Mouse (Mus musculus): ENCODE measurements around the gene C2cd2.

C2cd2 gene

DNA sequence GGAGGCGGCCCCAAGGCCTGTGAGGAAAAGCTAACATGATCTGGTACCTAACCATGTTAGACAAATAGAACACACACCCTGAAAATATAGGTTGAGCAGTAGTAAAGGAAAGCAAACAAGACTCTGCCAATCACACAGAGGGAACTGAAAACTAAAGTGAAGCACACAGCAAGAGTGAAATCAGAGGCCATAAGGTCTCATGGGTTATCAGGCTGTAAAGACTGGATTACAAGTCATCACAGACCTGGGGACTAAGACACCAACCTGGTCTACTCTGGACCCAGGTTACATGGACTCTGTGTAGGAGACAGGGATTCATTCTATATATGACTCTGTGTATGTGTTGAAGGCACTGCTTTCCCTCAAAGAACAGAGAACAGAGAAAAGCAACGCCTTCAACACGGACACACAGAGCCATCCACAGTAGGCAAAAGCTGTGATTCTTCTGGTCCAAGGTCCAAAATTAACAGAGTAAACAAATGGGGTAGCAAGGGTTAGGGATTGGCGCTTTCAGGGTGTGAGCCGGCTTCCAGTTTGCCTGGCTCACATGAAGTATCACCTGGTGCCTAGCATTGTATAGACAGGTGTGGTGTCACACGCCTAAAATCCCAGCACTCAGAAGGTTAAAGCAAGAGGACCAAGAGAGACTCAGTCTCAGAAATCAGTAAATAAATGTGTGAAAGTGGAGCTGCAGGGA is 138.9 kb downstream of the C2cd2 start:
- intact Hi-C loops (cut with DNase I) = no loop called here

DNA sequence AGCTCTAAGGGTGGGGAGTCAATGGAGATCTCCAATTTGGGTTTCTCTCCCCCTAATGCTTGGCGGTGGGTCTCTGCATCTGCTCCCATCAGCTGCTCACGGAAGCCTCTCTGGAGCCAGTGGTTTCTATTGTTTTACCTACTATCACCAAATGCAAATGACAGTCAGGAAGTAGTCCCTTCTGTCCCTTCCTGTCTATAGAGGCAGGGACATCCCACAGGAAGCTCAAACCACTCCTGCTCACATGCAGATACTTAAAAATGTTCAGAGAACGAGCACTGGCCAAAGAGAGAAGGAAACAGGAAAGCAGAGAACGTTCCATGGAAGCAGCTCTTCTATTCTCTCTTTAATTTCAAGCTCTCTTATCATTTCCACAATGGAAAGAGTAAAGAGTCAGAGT is 142.9 kb downstream of the C2cd2 start:
- intact Hi-C loops (cut with DNase I) = no loop called here

DNA sequence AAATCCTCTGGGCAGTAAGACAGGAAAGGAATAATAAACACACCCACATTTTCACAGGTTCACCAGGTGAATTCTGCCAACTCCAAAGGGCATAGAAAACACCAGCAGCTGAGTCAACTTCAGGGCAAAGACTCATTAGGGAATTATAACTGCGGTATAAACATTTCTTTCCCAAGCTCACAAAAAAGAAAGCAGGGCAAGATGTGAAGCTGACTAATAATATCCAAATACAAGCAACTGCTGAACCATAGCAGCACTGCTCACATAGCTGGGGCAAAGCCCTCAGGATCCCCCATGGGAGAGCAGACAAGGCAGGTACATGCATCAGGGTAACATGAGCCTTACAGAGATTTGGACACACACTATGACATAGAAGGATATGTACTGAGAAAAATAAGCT is 145.0 kb downstream of the C2cd2 start:
- intact Hi-C loops (cut with DNase I) = no loop called here

DNA sequence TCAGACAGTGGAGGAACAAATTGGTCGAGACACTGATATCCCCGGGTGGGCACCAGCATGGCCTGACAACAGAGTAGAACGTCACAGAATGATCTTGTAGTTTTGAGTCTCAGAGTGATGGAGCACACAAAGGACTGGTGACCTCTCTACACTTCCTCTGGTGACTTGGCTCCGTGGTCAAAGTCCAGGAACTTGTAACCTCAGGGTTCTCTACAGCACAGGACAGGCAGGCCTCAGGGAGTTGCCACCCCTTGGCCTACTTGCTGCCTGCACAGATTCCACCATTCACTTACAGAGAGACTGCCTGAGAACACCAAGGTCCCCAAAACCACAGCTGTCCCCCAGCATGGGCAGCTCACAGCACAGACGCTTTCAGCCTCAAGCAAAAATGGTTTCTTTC is 147.1 kb downstream of the C2cd2 start:
- intact Hi-C loops (cut with DNase I) = no loop called here

DNA sequence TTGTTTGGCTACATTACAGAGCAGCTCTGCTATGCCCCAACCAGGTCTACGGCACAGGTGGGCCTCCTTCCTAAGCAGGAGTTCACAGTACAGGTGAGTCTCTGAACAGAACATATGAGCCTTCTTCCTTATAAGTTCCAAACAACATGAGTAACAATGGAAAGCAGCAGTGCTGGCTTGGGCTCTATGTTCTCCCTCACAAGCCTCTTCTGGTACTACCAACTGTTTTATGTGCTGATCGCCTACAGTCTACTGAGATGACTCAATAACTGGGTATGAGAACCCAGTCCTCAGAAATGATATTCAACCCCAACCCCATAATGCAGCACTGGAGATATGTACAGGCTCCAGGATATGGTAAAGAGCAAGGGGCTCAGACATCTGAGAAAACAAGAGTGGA is 148.3 kb downstream of the C2cd2 start:
- intact Hi-C loops (cut with DNase I) = no loop called here

DNA sequence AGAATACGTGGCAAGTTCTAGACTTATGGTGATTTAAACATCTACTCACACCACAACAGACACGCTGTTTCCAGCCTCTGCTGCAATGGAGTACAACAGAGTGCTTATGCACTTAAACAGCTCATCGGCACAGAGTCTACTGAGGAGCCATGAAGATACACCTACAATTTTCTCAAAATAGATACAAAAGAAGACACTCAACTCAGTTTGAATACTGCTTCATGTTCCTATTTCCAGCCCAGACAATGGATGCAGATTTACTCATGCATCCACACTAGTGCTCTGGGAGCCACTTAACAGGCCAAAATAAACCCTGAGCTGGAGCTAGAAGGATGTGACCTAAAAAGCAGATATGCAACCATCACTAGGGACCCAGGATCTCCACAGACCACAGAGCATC is 153.5 kb downstream of the C2cd2 start:
- intact Hi-C loops (cut with DNase I) = loop anchor here (10.0 kb wide), 1 partner anchor 186 kb away; the partner anchor contains the start of gene B230307C23Rik

DNA sequence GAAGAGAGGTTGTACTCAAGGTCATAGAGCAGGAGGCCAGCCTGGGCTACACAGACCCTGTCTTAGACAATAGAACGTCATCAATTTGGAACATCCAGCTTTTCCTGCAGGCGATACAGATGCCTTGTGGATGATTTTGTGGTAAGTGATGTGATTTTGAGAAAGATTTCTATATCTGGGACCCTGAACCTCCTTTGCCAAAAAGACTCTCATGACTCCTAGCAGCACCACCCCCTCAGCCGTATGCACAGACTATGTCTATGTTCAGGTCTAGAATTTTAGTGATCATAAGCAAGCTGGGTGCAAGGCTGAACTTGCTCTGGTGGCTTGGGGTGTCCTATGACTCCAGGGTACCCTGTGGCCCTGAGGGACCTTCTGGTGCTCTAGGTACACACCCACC is 156.8 kb downstream of the C2cd2 start:
- intact Hi-C loops (cut with DNase I) = loop anchor here (2.0 to 10.0 kb wide), 2 partner anchors 73 to 189 kb away; partner anchors contain the start of gene B230307C23Rik

Small RNA genes within 50 kb of the gene (microRNA-seq; reads per million reads assigned to microRNA genes)
- 0.25 to 0.46 reads per million in 2 experiments for gene Mir6964

Data from adrenal gland (tissue).